Mouse (Mus musculus): ENCODE measurements at regions not wholly inside any gene's neighbourhood (a gene's known extent, or its start where the extent isn't known, plus 50 kb on each side); places are given as distances from the start of the nearest gene placed in this dataset.

GRCm38 (mm10) chr14:89009648-89010047 lies 538.5 kb upstream of the Pcdh20 start:
- no peak for TF ChIP-seq CTCF (IDR thresholded peaks at IDR 0.05; ENCODE audit: low read depth)
- Histone ChIP-seq H3K9me3 (ENCODE audit: low read depth, low read length) (no peaks in the 10 kb centered on the region), H3K4me1 (ENCODE audit: insufficient read depth) (no peaks in the 10 kb centered on the region), H3K9ac (no peak overlapping the region), H3K27ac (ENCODE audit: low read depth) (no peak overlapping the region), H3K36me3 (ENCODE audit: insufficient read depth) (no peaks in the 10 kb centered on the region), H3K4me2 (no peak overlapping the region), H3K4me3 (ENCODE audit: low read depth, low read length) (no peak overlapping the region), H3K27me3 (ENCODE audit: insufficient read depth, low read length) (no peaks in the 10 kb centered on the region)
- 41% methylated on average over 1 of the region's 1 CpGs for WGBS
- DNase-seq (no peak), ATAC-seq (ENCODE audit: insufficient read depth) (no peak)

GRCm38 (mm10) chr14:88981895-88982294 lies 510.7 kb upstream of the Pcdh20 start:
- TF ChIP-seq CTCF (IDR thresholded peaks at IDR 0.05; ENCODE audit: low read depth): peak; percentile 62
- DNase-seq (peak; percentile 77), ATAC-seq (ENCODE audit: insufficient read depth) (no peak)
- Histone ChIP-seq H3K4me3 (ENCODE audit: low read depth, low read length) (no peak overlapping the region), H3K27ac (ENCODE audit: low read depth) (no peak overlapping the region), H3K36me3 (ENCODE audit: insufficient read depth) (no peaks in the 10 kb centered on the region), H3K27me3 (ENCODE audit: insufficient read depth, low read length) (no peaks in the 10 kb centered on the region), H3K4me2 (no peak overlapping the region), H3K9ac (no peak overlapping the region), H3K9me3 (ENCODE audit: low read depth, low read length) (no peaks in the 10 kb centered on the region), H3K4me1 (ENCODE audit: insufficient read depth) (no peaks in the 10 kb centered on the region)
- WGBS: 10% methylated on average over 6 of the region's 6 CpGs

DNA sequence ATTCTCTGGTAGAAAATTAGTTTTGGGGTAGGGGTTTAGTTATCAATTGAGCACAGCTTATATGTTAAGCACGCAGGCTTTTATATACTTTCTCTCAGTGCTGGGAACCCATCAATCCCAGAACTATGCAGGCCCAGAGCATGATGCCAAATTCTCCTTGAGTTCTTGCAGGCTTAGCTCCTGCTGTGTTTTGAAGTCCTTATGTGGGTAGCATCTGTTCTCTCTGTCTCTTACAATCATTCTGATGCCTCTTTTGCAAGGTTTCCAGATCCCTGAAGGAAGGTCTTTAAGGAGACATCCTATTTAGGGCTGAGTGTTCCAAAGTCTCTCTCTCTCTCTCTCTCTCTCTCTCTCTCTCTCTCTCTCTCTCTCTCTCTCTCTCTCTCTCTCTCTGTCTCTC lies 504.8 kb upstream of the Pcdh20 start:
- Histone ChIP-seq H3K9me3 (ENCODE audit: low read depth, low read length) (no peaks in the 10 kb centered on the region), H3K36me3 (ENCODE audit: insufficient read depth) (no peaks in the 10 kb centered on the region), H3K27me3 (ENCODE audit: insufficient read depth, low read length) (no peaks in the 10 kb centered on the region), H3K4me2 (no peak overlapping the region), H3K9ac (no peak overlapping the region), H3K27ac (ENCODE audit: low read depth) (no peak overlapping the region), H3K4me1 (ENCODE audit: insufficient read depth) (no peaks in the 10 kb centered on the region), H3K4me3 (ENCODE audit: low read depth, low read length) (no peak overlapping the region)
- TF ChIP-seq CTCF (IDR thresholded peaks at IDR 0.05; ENCODE audit: low read depth): no peak
- DNase-seq (no peak), ATAC-seq (ENCODE audit: insufficient read depth) (no peak)
- WGBS: 66% methylated on average over 1 of the region's 1 CpGs

DNA sequence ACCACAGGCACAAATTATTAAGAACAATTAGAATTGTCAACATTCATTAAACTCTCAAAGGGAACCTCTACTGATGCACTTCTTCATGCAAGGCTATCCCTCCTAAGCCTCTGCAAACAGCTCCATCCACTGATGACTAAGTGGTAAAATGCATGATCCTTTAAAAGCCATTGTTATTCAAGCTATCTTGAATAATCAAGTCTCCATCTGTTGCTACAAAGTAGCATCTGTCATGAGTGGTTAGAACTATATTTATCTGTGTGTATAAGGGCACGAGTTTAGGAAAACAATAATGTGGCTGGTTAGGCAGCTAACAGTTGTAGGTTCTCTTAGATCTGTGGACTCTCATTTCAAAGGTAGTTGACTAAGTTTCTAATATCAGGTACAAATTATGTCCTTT lies 463.4 kb upstream of the Pcdh20 start:
- ATAC-seq (ENCODE audit: insufficient read depth) (no peak), DNase-seq (no peak)
- H3K36me3 ChIP-seq (ENCODE audit: insufficient read depth): no peaks in the 10 kb centered on the region
- no peaks in the 10 kb centered on the region for H3K27me3 ChIP-seq (ENCODE audit: insufficient read depth, low read length)
- H3K9me3 ChIP-seq (ENCODE audit: low read depth, low read length): no peaks in the 10 kb centered on the region
- 58% methylated on average over 1 of the region's 1 CpGs for WGBS
- no peaks in the 10 kb centered on the region for H3K4me1 ChIP-seq (ENCODE audit: insufficient read depth)
- no peak for TF ChIP-seq CTCF (IDR thresholded peaks at IDR 0.05; ENCODE audit: low read depth)
- no peak overlapping the region for H3K4me2 ChIP-seq
- H3K9ac ChIP-seq: no peak overlapping the region
- H3K27ac ChIP-seq (ENCODE audit: low read depth): no peak overlapping the region
- H3K4me3 ChIP-seq (ENCODE audit: low read depth, low read length): no peak overlapping the region
